Mouse (Mus musculus): Measurements from ENCODE around the gene Galr3. TPM values are rescaled to one million over a fixed set of nuclear protein-coding genes. Genes with fewer than 3 reads are reported as not detected.
A peak's percentile ranks its signal among the peaks of the same experiment; 100 is the strongest.

Gene Galr3
- 0.26 and 0.43 TPM in 2 replicates for polyA plus RNA-seq (2015; fragmentation: Nextera tagmentation; extraction: Ambion mirVana)

DNA sequence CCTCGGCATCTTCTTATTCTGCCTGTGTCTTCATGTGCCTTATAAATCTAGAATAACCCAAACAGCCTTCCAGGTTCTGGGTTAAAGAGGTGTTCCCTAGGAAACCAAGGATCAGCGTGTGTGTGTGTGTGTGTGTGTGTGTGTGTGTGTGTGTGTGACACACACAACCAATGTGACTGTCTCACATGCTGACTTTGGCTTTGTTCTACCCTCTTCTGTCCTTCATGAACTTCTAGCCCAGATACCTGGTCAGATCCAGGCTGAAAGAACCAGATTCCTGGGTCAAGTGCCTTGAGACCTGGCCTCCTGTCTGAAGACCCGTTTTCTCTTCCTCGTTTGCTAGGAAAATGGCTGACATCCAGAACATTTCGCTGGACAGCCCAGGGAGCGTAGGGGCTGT lies at the start of gene Galr3:
Gene Galr3, plus strand, starts transcription at position 301 of the 400 bp plus-strand sequence.
- Histone ChIP-seq H3K9me3 (replicated peaks; ENCODE audit: control insufficient read depth, low read length) (no peaks in the 10 kb centered on the region), H3K36me3 (ENCODE audit: control insufficient read depth, insufficient read depth, low read length) (no peaks in the 10 kb centered on the region; the same call in 1 of the 2 replicates), H3K4me1 (ENCODE audit: control insufficient read depth, insufficient read depth, low read length) (peaks cover 14% of the 10 kb centered on the region; the same call in 1 of the 2 replicates), H3K27ac (ENCODE audit: low read length) (peak within 1 kb of the TSS; percentile 41; the same call in 1 of the 2 replicates), H3K4me3 (replicated peaks; ENCODE audit: low read length) (peak within 1 kb of the TSS; percentile 56), H3K4me2 (ENCODE audit: low read depth, low read length) (peak within 1 kb of the TSS; percentile 84), H3K9ac (ENCODE audit: low read length) (peak within 1 kb of the TSS; percentile 67), H3K27me3 (ENCODE audit: control insufficient read depth, insufficient read depth, low read length) (peaks cover 27% of the 10 kb centered on the region)
- no peak for ATAC-seq (ENCODE audit: insufficient read depth, low FRiP score)
- WGBS = 70% methylated on average over 6 of the region's 6 CpGs

DNA sequence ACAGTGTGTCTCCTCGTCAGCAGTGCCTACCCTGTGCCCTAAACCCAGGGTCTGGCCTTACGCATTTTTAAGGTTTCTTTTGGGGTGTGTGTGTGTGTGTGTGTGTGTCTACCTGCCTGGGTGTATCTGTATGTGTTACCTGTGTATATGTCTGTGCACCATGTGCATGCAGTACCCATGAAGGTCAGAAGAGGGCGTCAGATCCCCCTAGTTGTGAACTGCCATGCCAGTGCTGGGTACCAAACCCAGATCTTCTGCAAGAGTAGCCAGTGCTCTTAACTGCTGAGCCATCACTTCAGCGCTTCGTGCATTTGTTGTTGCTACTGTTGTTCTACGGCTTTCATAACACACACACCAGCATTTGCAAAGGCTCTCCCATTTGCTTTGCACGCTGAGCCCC lies 49.5 kb upstream of the Galr3 start:
- Histone ChIP-seq H3K4me1 (ENCODE audit: control insufficient read depth, insufficient read depth, low read length) (peaks cover 12% of the 10 kb centered on the region), H3K4me3 (replicated peaks; ENCODE audit: low read length) (no peak overlapping the region), H3K4me2 (ENCODE audit: low read depth, low read length) (no peak overlapping the region), H3K36me3 (ENCODE audit: control insufficient read depth, insufficient read depth, low read length) (peaks cover 47% of the 10 kb centered on the region), H3K9me3 (replicated peaks; ENCODE audit: control insufficient read depth, low read length) (no peaks in the 10 kb centered on the region), H3K27ac (ENCODE audit: low read length) (no peak overlapping the region), H3K9ac (ENCODE audit: low read length) (no peak overlapping the region), H3K27me3 (ENCODE audit: control insufficient read depth, insufficient read depth, low read length) (no peaks in the 10 kb centered on the region)
- ATAC-seq (ENCODE audit: insufficient read depth, low FRiP score) = no peak
- WGBS = 94% methylated on average over 7 of the region's 7 CpGs

GRCm38 (mm10) chr15:78992925-78993324 lies 48.8 kb upstream of the Galr3 start:
- Histone ChIP-seq H3K27me3 (ENCODE audit: control insufficient read depth, insufficient read depth, low read length) (no peaks in the 10 kb centered on the region), H3K4me3 (replicated peaks; ENCODE audit: low read length) (no peak overlapping the region), H3K36me3 (ENCODE audit: control insufficient read depth, insufficient read depth, low read length) (peaks cover 47% of the 10 kb centered on the region), H3K4me2 (ENCODE audit: low read depth, low read length) (no peak overlapping the region), H3K9ac (ENCODE audit: low read length) (no peak overlapping the region), H3K9me3 (replicated peaks; ENCODE audit: control insufficient read depth, low read length) (no peaks in the 10 kb centered on the region), H3K4me1 (ENCODE audit: control insufficient read depth, insufficient read depth, low read length) (peaks cover 9% of the 10 kb centered on the region), H3K27ac (ENCODE audit: low read length) (no peak overlapping the region)
- no peak for ATAC-seq (ENCODE audit: insufficient read depth, low FRiP score)
- WGBS = 96% methylated on average over 24 of the region's 24 CpGs

DNA sequence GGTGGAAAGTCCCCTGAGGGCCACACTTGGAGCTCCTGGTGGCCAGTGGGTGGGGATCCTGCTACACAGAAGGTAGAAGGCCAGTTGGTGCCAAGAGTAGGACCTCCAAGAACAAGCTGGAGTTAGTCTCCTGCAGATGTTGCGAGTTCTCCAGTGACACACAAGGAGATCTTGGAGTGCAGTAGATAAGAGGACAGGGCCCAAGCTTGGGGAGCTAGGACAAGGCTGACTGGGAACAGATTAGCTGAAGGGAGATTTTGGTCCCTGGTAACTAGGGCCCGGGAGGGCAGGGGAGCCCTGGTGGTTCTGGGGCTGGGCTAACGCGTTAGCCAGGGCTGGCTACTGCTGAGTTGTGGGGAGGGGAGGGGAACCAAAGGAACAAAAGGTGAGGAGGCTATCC lies 45.8 kb upstream of the Galr3 start:
- Histone ChIP-seq H3K4me1 (ENCODE audit: control insufficient read depth, insufficient read depth, low read length) (no peaks in the 10 kb centered on the region), H3K9ac (ENCODE audit: low read length) (no peak overlapping the region), H3K4me2 (ENCODE audit: low read depth, low read length) (no peak overlapping the region), H3K36me3 (ENCODE audit: control insufficient read depth, insufficient read depth, low read length) (peaks cover 51% of the 10 kb centered on the region), H3K27me3 (ENCODE audit: control insufficient read depth, insufficient read depth, low read length) (no peaks in the 10 kb centered on the region), H3K27ac (ENCODE audit: low read length) (no peak overlapping the region), H3K4me3 (replicated peaks; ENCODE audit: low read length) (no peak overlapping the region), H3K9me3 (replicated peaks; ENCODE audit: control insufficient read depth, low read length) (no peaks in the 10 kb centered on the region)
- no peak for ATAC-seq (ENCODE audit: insufficient read depth, low FRiP score)
- WGBS = 93% methylated on average over 4 of the region's 4 CpGs

- Histone ChIP-seq H3K36me3 (ENCODE audit: control insufficient read depth, insufficient read depth, low read length) (peaks cover 44% of the 10 kb centered on the region), H3K9me3 (replicated peaks; ENCODE audit: control insufficient read depth, low read length) (no peaks in the 10 kb centered on the region), H3K4me3 (replicated peaks; ENCODE audit: low read length) (no peak overlapping the region), H3K27ac (ENCODE audit: low read length) (no peak overlapping the region), H3K4me1 (ENCODE audit: control insufficient read depth, insufficient read depth, low read length) (no peaks in the 10 kb centered on the region), H3K27me3 (ENCODE audit: control insufficient read depth, insufficient read depth, low read length) (no peaks in the 10 kb centered on the region), H3K4me2 (ENCODE audit: low read depth, low read length) (no peak overlapping the region), H3K9ac (ENCODE audit: low read length) (no peak overlapping the region)
- 79% methylated on average over 3 of the region's 3 CpGs for WGBS
- no peak for ATAC-seq (ENCODE audit: insufficient read depth, low FRiP score)
These were observed 45.0 kb upstream of the Galr3 start for GRCm38 (mm10) chr15:78996663-78997062.

DNA sequence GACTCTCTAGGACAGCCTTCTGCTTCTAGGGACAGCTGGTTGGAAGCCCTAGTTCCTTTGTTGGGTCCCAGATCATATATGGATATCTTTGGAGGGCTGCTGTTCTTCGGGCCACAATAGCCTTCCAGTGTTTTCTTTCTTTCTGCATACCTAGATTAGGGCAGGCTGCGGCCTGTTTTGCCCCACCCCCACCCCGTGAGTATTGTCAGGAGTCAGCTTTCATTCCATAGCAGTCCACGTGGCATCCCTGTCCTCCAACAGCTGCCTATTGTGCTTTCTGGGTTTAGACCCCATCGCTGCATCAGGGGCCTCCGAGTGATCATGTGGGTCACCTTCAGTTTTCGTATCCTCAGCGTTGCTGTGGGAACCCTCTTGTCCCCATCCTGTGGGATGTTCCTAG lies 43.3 kb upstream of the Galr3 start:
- peaks cover 34% of the 10 kb centered on the region for H3K36me3 ChIP-seq (ENCODE audit: control insufficient read depth, insufficient read depth, low read length)
- H3K27ac ChIP-seq (ENCODE audit: low read length) = peak overlapping the region; percentile 53; the same call in 1 of the 2 replicates

DNA sequence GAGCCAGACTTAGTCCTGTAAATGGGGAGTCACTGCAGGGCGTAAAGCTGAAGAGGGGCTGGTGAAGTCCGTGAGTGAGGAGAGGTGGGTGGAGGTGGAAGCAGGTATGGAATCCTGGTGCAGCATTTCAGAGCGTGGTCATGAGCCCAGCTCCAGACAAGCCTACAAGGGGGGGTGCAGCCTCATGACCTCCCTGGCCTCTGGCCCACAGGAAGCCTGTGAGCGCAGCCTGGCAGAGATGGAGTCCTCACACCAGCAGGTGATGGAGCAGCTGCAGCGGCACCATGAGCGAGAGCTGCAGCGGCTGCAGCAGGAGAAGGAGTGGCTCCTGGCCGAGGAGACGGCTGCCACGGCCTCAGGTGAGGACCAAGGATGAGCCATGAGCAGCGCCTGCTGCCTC lies 42.1 kb upstream of the Galr3 start:
- WGBS = 80% methylated on average over 11 of the region's 11 CpGs
- ATAC-seq (ENCODE audit: insufficient read depth, low FRiP score) = no peak

More for the DNA sequence above, 43.3 kb upstream of the Galr3 start:
- H3K4me2 ChIP-seq (ENCODE audit: low read depth, low read length) = no peak overlapping the region
- H3K4me3 ChIP-seq (replicated peaks; ENCODE audit: low read length) = no peak overlapping the region
- H3K27me3 ChIP-seq (ENCODE audit: control insufficient read depth, insufficient read depth, low read length) = no peaks in the 10 kb centered on the region
- WGBS = 58% methylated on average over 8 of the region's 8 CpGs
- no peak for ATAC-seq (ENCODE audit: insufficient read depth, low FRiP score)
- no peaks in the 10 kb centered on the region for H3K9me3 ChIP-seq (replicated peaks; ENCODE audit: control insufficient read depth, low read length)
- no peaks in the 10 kb centered on the region for H3K4me1 ChIP-seq (ENCODE audit: control insufficient read depth, insufficient read depth, low read length)
- no peak overlapping the region for H3K9ac ChIP-seq (ENCODE audit: low read length)

GRCm38 (mm10) chr15:79000357-79000791 lies 41.3 kb upstream of the Galr3 start:
- Histone ChIP-seq H3K27me3 (ENCODE audit: control insufficient read depth, insufficient read depth, low read length) (no peaks in the 10 kb centered on the region), H3K4me1 (ENCODE audit: control insufficient read depth, insufficient read depth, low read length) (no peaks in the 10 kb centered on the region), H3K36me3 (ENCODE audit: control insufficient read depth, insufficient read depth, low read length) (peaks cover 21% of the 10 kb centered on the region), H3K27ac (ENCODE audit: low read length) (no peak overlapping the region), H3K4me2 (ENCODE audit: low read depth, low read length) (no peak overlapping the region), H3K4me3 (replicated peaks; ENCODE audit: low read length) (no peak overlapping the region), H3K9me3 (replicated peaks; ENCODE audit: control insufficient read depth, low read length) (no peaks in the 10 kb centered on the region), H3K9ac (ENCODE audit: low read length) (no peak overlapping the region)
- WGBS = 77% methylated on average over 7 of the region's 7 CpGs
- no peak for ATAC-seq (ENCODE audit: insufficient read depth, low FRiP score)

More for the DNA sequence above, 42.1 kb upstream of the Galr3 start:
- H3K9me3 ChIP-seq (replicated peaks; ENCODE audit: control insufficient read depth, low read length) = no peaks in the 10 kb centered on the region
- H3K36me3 ChIP-seq (ENCODE audit: control insufficient read depth, insufficient read depth, low read length) = peaks cover 22% of the 10 kb centered on the region
- no peaks in the 10 kb centered on the region for H3K4me1 ChIP-seq (ENCODE audit: control insufficient read depth, insufficient read depth, low read length)
- H3K27ac ChIP-seq (ENCODE audit: low read length) = no peak overlapping the region
- H3K4me3 ChIP-seq (replicated peaks; ENCODE audit: low read length) = no peak overlapping the region
- no peak overlapping the region for H3K4me2 ChIP-seq (ENCODE audit: low read depth, low read length)
- no peaks in the 10 kb centered on the region for H3K27me3 ChIP-seq (ENCODE audit: control insufficient read depth, insufficient read depth, low read length)
- H3K9ac ChIP-seq (ENCODE audit: low read length) = no peak overlapping the region

DNA sequence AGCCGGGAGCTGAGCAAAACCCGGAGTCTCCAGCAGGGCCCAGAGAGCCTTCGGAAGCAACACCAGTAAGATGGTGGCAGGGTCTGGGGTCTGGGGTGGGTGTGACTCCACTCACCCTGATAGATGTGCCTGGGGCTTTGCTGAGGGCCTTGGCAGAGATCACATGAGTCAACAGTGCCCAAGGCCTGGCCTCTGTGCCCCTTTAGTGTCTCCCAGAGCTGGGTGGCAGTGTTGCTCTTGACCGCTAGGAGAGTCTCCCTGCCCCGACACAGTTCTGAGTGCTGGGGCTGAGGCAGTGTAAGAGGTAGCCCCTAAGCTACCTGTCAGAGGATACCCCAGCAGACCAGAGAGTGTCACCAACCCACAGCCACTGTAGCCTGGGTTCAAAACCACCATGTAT lies 40.1 kb upstream of the Galr3 start:
- no peaks in the 10 kb centered on the region for H3K4me1 ChIP-seq (ENCODE audit: control insufficient read depth, insufficient read depth, low read length)
- H3K27ac ChIP-seq (ENCODE audit: low read length) = no peak overlapping the region
- no peaks in the 10 kb centered on the region for H3K9me3 ChIP-seq (replicated peaks; ENCODE audit: control insufficient read depth, low read length)
- H3K36me3 ChIP-seq (ENCODE audit: control insufficient read depth, insufficient read depth, low read length) = peaks cover 20% of the 10 kb centered on the region
- ATAC-seq (ENCODE audit: insufficient read depth, low FRiP score) = no peak
- WGBS = 89% methylated on average over 5 of the region's 5 CpGs
- no peak overlapping the region for H3K4me3 ChIP-seq (replicated peaks; ENCODE audit: low read length)
- H3K4me2 ChIP-seq (ENCODE audit: low read depth, low read length) = no peak overlapping the region
- H3K9ac ChIP-seq (ENCODE audit: low read length) = no peak overlapping the region
- no peaks in the 10 kb centered on the region for H3K27me3 ChIP-seq (ENCODE audit: control insufficient read depth, insufficient read depth, low read length)
